Mouse (Mus musculus): ENCODE results near the gene E2f3.

The E2f3 gene

GRCm38 (mm10) chr13:29985855-29986755, at the start of gene E2f3:
TSS of gene E2f3 (minus strand) at chr13:29986063.
- DNase-seq (ENCODE audit: low spot score in 2 of 2) = peak; percentile 99 to 100

GRCm38 (mm10) chr13:30034540-30034939, 48.7 kb upstream of the E2f3 start:
- no peak for DNase-seq (ENCODE audit: low spot score in 2 of 2)

GRCm38 (mm10) chr13:30031684-30032335, 45.9 kb upstream of the E2f3 start:
- DNase-seq (ENCODE audit: low spot score in 2 of 2) = no peak

- DNase-seq (ENCODE audit: low spot score in 2 of 2) = no peak
Measured at GRCm38 (mm10) chr13:30027841-30028240, 42.0 kb upstream of the E2f3 start.

GRCm38 (mm10) chr13:30022487-30022886, 36.6 kb upstream of the E2f3 start:
- DNase-seq (ENCODE audit: low spot score in 2 of 2) = no peak

DNA sequence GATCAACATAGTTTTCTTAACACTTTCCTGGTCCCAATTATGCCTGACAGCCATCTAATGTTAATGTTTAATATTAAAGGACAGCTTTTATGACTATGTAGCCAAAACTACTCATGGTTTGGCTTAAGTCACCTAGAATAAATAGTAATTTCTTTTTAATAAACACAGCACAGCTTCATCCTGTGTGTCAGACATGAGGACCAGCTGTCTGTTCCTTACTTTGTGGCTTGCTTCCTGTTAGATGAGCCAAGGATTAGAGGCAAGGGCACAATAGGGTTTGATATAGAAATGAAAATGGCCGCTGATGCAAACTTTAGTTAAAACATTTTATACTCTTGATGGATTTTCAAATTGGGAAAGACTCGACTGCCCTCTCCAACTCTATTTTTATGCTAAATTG, 32.7 kb upstream of the E2f3 start:
- DNase-seq (ENCODE audit: low spot score in 2 of 2) = no peak

GRCm38 (mm10) chr13:30017611-30018010, 31.7 kb upstream of the E2f3 start:
- no peak for DNase-seq (ENCODE audit: low spot score in 2 of 2)

- no peak for DNase-seq (ENCODE audit: low spot score in 2 of 2)
Measured at GRCm38 (mm10) chr13:30014576-30014975, 28.7 kb upstream of the E2f3 start.

GRCm38 (mm10) chr13:30012226-30012625, 26.4 kb upstream of the E2f3 start:
- DNase-seq (ENCODE audit: low spot score in 2 of 2) = no peak

DNA sequence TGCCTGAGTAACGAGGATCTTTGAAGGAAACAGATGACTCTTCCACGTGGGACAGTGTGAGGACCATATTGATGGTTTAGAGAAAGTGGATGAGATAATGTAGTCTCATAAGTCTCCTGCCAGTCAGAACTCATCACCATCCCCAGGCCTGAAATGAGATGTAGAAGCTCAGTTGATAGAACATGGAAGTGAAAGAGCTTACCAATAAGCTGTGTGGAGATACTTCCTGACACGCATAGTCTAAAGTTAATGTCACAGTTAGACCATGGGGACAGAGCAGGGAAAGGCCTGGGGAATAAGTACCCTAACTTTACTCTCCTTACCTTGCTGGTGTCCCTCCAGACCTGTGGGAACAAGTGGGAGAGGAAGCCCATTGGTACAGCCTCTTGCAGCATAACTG, 22.9 kb upstream of the E2f3 start:
- no peak for DNase-seq (ENCODE audit: low spot score in 2 of 2)

DNA sequence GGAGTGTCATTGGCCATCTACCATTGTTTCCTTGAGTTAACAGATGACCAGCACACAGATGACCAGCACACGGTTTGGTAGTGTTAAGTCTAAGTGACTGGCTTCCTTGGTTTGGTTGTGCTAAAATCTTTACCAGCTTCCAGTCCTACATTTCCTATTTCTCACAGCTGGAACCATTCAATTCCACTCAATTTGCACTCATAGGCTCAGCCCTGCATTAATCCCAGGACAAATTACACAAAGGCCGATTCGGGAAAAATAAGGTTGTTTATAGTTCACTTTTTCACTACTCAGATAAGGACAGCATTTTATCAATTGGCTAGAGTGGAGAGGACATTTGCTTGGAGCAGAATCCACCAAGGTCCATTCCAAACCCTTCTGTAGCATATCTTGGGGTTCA, 19.6 kb upstream of the E2f3 start:
- no peak for DNase-seq (ENCODE audit: low spot score in 2 of 2)

GRCm38 (mm10) chr13:30004849-30005248, 19.0 kb upstream of the E2f3 start:
- no peak for DNase-seq (ENCODE audit: low spot score in 2 of 2)

GRCm38 (mm10) chr13:30003169-30003568, 17.3 kb upstream of the E2f3 start:
- no peak for DNase-seq (ENCODE audit: low spot score in 2 of 2)

DNA sequence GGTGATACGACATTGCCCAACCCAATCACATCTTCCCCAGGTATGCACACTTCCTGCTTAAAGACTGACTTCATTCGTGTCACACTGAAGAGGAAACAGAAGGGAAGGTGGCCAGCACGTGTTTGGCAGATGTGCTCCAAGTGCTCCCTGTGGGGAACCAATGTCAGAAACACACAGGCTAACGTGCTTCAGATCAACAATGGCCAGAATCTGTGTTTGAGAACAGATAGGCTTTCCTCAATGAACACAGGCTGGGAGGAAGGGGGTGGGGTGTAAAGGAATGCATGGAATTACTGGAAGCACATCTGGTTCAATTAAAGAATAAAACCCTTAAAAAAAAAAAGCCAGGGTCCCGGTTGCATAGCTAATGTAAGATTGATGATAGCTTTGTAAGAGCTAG, 15.2 kb upstream of the E2f3 start:
- no peak for DNase-seq (ENCODE audit: low spot score in 2 of 2)

DNA sequence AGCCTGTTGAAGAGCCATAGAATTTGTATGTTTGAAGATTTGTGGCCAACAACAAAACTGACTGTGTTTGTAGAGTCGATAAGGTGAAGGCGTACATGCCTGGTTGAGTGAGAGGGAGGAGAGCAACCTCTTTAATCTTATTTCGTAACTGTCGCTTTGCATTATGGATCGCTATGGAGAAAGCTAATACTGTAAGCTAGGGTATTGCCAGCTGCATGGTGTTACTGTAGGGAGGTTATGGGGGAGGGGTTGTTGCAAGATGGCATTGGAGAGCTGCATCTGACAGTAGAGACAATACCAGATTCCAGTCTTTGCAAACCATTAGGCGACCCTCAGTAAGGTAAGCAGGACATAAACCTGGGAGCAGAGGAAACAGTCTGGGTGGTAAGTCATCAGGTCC, 2.1 kb upstream of the E2f3 start:
- DNase-seq (ENCODE audit: low spot score in 2 of 2) = no peak

GRCm38 (mm10) chr13:29986756-29987120, 875 bp upstream of the E2f3 start:
- no peak for DNase-seq (ENCODE audit: low spot score in 2 of 2)

- peak; percentile 40 to 51 for DNase-seq (ENCODE audit: low spot score in 2 of 2)
Measured at GRCm38 (mm10) chr13:29985101-29985854, 585 bp downstream of the E2f3 start.

GRCm38 (mm10) chr13:29984286-29985100, 1.4 kb downstream of the E2f3 start:
- peak; percentile 78 to 81 for DNase-seq (ENCODE audit: low spot score in 2 of 2)

- peak; percentile 45 to 48 for DNase-seq (ENCODE audit: low spot score in 2 of 2)
Measured at GRCm38 (mm10) chr13:29983523-29984191, 2.2 kb downstream of the E2f3 start.

DNA sequence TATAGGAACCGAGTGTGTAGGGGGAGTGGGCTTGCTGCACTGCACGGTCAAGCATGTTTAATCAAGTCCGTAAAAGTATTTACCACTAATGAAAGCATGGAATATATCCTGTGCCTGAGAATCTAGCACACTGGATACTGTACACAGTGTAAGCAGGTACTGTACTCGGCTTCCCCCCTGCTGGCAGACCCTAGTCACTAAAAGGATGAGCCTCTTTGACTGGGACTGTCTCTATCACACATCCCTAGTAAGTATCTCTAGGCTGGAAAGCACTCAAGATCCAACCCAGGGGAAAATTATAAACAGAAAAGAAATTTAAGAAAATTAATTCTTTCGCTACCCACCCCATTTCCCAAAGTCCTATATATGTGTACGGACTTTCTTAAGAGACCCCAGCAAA, 2.8 kb downstream of the E2f3 start:
- peak; percentile 22 to 25 for DNase-seq (ENCODE audit: low spot score in 2 of 2)

DNA sequence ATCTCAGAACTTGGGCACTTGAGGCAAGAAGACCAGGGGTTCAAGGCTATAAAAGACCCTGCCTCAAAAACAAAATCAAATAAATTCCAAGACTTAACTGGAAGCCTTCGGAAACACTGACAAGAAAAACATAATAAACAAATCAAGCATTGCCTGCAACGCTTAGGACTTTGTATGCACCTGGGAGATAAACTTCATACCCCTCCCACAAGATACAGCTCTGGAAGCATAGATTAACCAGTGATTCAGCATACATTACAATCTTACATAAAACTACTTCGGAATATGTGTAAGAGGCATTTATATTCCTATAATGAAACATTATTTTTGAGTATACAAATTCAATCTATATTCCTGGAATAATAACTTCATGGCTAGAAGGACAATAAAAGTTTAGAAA, 3.5 kb downstream of the E2f3 start:
- no peak for DNase-seq (ENCODE audit: low spot score in 2 of 2)
